Mouse (Mus musculus) olfactory bulb, adult 2 months (tissue): Measurements from ENCODE around the gene Nat8f6. TPM values are rescaled to one million over a fixed set of nuclear protein-coding genes. Genes with fewer than 3 reads are reported as not detected.
"Not testable (repeated sequence)": the region's sequence is repeated elsewhere in the genome, so short reads cannot be mapped to it uniquely, and the experiment has no call there.

Source experiments
- H3K27ac ChIP-seq: fragments of 200-500 bp; 2 replicates; pipeline ENCODE4 v1.5.1; 2012; ENCODE audit warnings: low read depth, low read length; ENCODE audit not compliant: insufficient read depth
- H3K4me1 ChIP-seq: fragments of 200-500 bp; 2 replicates; pipeline ENCODE4 v1.6.1; 2012; ENCODE audit warnings: low read length; ENCODE audit not compliant: control insufficient read depth, insufficient read depth
- H3K4me3 ChIP-seq: fragments of 200-500 bp; 2 replicates; pipeline ENCODE4 v1.5.1; 2012; ENCODE audit warnings: mild to moderate bottlenecking, low read depth, low read length, moderate library complexity; ENCODE audit not compliant: insufficient read depth
- CTCF ChIP-seq: fragments of 200-500 bp; IDR thresholded peaks from 2 replicates; pipeline ENCODE4 v1.5.1; 2012; ENCODE audit warnings: low read depth, mild to moderate bottlenecking, low read length, moderate library complexity; ENCODE audit not compliant: insufficient read depth
- POLR2A ChIP-seq: fragments of 200-500 bp; IDR thresholded peaks from 2 replicates; pipeline ENCODE4 v1.6.1; 2012; ENCODE audit warnings: mild to moderate bottlenecking, low read depth, low read length, moderate library complexity; ENCODE audit not compliant: insufficient read depth
- WGBS: fragments of 180-500 bp; shearing (Covaris S2); methylation state at CpG from one replicate; pipeline ENCODE4 v1.1.7; 2018; 5-methylcytosine and 5-hydroxymethylcytosine counted together
- polyA plus RNA-seq: library from polyadenylated mRNA; stranded (reverse); fragments of >200 nt; gene quantifications from 2 replicates; pipeline ENCODE4 v1.2.4, GENCODE M21; 2012; ENCODE audit warnings: low replicate concordance; ENCODE audit not compliant: missing spikeins, insufficient read depth, insufficient read length

The Nat8f6 gene
- polyA plus RNA-seq = not detected in 2 replicates

DNA sequence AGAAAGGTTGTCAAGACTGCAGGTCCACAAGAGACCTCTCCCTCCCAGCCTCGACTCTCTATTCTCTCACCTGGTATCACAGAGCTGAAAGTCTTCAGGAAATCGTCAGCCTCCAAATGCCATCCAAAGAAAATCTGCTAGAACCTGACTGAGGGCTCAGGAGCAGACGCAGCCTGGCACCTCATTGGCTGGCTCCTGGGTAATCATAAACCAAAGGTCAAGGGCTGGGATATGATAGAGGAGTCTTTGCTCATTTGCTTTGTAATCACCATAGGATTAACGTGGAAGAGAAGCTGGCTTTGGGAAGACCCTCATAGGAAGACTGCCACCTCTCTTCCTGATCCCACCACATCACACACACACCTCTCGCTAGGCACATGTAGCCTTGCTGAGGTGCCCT is at the start of gene Nat8f6, which contains the start of gene Nat8f5:
Gene Nat8f6, minus strand, starts transcription at position 118 of the 400 bp plus-strand sequence.
Gene Nat8f5, minus strand, starts transcription at position 136 of the 400 bp plus-strand sequence.
- Histone ChIP-seq H3K4me3 (no peak within 1 kb of the TSS), H3K27ac (no peak within 1 kb of the TSS), H3K4me1 (no peaks in the 10 kb centered on the region)
- no peak for TF ChIP-seq CTCF
- TF ChIP-seq POLR2A = no peak
- WGBS = 90% methylated on average over 5 of the region's 5 CpGs

DNA sequence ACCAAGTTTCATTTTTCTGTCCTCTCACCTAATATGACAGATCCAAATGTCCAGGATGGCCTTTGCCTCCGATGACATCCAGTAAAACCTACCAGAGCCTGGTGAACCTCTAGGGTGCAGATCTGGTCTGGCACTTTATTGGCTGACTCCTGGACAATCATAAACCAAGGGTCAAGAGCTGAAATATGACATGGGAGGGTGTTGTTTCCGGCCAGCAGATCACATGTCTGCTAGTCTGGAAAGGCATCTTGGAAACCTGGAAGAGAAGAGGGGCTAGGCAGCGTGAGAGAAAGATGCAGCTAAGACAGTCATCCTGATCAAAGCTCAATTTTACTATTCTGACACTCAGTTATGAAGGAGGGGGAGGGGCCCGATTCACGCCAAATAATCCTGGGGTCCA is 48.3 kb upstream of the Nat8f6 start, which contains the start of gene Nat8f2:
Gene Nat8f2, minus strand, starts transcription at position 153 of the 400 bp plus-strand sequence.
- 82% methylated on average over 5 of the region's 5 CpGs for WGBS

GRCm38 (mm10) chr6:85867726-85868690 is 47.3 kb upstream of the Nat8f6 start:
- Histone ChIP-seq H3K4me3 (no peak overlapping the region), H3K4me1 (no peaks in the 10 kb centered on the region), H3K27ac (no peak overlapping the region)
- TF ChIP-seq CTCF (no peak), POLR2A (no peak)
- 84% methylated on average over 8 of the region's 8 CpGs for WGBS

More for the DNA sequence above, 48.3 kb upstream of the Nat8f6 start, which contains the start of gene Nat8f2:
- not testable (repeated sequence) for H3K4me1 ChIP-seq, H3K27ac ChIP-seq, H3K4me3 ChIP-seq

DNA sequence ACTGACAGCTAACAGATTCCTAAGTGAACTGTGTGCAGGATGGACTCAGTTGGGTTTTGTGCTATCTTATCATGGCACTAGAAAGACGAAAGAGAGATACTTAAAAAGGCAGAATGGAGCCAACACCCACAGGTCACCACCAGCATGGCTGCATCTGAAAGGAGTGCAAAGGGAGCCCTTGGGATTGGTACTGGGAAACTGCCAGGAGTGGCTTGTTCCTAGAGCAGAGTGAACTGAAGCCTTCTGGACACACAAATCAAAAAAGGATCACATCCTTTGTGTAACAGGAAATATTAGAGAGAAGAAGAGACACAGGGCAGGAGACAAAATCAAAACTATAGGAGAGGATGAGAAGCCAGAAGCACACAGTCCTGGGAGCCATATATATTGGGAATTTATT is 46.2 kb upstream of the Nat8f6 start:
- not testable (repeated sequence) for H3K4me3 ChIP-seq, H3K27ac ChIP-seq, H3K4me1 ChIP-seq
- 67% methylated on average over 1 of the region's 1 CpGs for WGBS

DNA sequence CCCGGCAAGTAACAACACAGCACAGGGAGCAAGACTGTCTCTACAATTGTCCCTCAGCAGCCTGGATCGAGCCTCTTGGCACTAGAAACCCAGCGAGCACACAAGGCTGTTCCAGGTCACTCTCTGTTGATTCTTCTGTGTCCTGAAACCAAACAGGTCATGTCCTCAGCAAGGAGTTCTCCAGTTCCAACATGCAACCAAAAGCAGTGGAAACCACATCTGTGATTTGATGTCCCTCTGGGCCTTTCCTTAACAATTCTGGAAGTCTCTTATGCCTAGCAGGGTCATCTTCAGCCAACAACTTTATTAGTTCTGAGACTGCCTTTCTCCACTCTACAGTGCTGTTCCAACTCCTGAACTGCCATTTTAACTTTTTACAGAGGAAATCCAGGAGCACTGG is 45.4 kb upstream of the Nat8f6 start:
- H3K4me1 ChIP-seq, H3K27ac ChIP-seq, H3K4me3 ChIP-seq: not testable (repeated sequence)
- 83% methylated on average over 3 of the region's 3 CpGs for WGBS

DNA sequence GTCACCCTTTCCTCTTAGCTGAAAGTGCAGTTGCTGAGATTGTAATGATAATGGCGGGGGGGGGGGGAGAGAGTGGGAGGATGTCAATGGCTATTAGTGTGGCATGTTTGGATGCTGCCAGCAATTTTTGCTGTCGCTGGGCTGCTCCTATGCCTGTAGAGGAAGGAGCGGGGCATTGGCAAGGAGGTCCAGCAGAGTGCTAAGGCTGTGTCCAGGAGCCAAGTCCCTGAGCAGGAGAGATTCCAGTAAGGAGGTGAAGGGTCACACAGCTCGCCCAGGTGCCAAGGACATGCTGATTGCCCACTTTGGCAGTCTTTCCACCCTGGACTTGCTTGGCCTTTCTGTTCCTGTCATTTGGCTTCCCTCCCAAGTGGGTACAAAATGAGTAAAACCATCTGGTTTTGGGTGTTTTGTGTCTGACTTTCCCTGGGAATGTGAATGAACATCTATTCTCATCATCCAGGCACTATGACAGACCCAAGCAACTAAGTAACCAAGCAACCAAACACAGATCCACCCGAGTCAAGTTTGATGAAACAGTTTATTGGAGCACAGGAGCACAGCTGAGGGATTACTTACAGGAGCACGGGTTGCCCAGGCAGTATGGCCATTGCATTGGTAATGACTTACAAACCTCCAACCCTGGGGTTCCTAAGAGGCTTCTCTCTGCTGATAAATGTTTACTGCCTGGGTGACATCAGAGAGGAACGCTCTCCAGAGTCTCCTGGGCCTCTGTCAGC is 44.3 kb upstream of the Nat8f6 start:
- WGBS = 42% methylated on average over 6 of the region's 7 CpGs
- H3K4me1 ChIP-seq, H3K27ac ChIP-seq, H3K4me3 ChIP-seq: not testable (repeated sequence)

- H3K4me3 ChIP-seq = no peak overlapping the region
- WGBS = 69% methylated on average over 2 of the region's 2 CpGs
- no peak overlapping the region for H3K27ac ChIP-seq
- H3K4me1 ChIP-seq = no peaks in the 10 kb centered on the region
- no peak for TF ChIP-seq POLR2A
- TF ChIP-seq CTCF = no peak
These were observed 43.1 kb upstream of the Nat8f6 start for GRCm38 (mm10) chr6:85863840-85864239.

DNA sequence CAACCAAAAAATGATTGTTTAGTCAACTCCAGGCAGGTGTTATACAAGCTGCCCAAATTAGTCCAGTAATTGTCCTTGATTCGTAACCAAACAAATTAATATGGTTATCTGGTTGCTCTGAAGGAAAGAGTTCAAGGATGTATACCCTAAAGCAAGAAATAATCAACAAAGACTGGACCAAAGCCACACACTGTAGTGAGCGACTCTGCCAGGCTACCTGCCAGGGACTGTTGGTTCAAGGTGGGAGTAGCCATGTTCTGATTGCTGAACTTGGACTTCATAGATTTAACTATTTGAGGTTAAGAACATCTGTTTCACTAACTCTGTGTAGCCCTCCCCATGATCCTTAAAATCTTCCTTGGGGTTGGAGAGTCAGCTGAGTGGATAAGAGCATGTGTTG is 42.4 kb upstream of the Nat8f6 start:
- no peak overlapping the region for H3K27ac ChIP-seq
- no peak overlapping the region for H3K4me3 ChIP-seq
- TF ChIP-seq CTCF (no peak), POLR2A (no peak)
- WGBS = 69% methylated on average over 2 of the region's 2 CpGs
- H3K4me1 ChIP-seq = no peaks in the 10 kb centered on the region

DNA sequence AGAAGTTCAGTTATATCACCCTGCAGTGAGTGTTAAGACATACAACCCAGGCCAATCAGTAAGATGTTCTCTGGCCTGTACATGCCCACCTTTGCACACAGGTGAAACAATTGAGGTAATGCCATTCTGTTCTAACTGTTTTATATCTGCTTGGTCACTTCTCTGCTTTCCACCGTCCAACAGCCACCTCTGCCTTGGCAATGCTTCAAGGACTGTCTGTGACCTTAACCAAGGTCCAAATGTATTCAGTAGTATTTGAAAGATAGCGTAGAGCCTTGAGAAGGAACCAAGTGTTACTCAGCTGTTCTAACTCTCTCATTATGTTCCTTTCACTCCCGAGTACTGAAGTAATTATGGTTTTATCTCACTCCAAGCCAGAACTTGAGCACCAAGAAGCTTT is 41.8 kb upstream of the Nat8f6 start:
- H3K4me3 ChIP-seq = no peak overlapping the region
- H3K4me1 ChIP-seq = no peaks in the 10 kb centered on the region
- no peak overlapping the region for H3K27ac ChIP-seq
- no peak for TF ChIP-seq POLR2A
- TF ChIP-seq CTCF = no peak
- 30% methylated on average over 3 of the region's 3 CpGs for WGBS
